Mouse (Mus musculus) ES-E14 (cell line): ENCODE data around the gene Abr.

ENCODE experiments used
- CHD2 ChIP-seq: IDR thresholded peaks from 2 replicates; pipeline ENCODE4 v1.6.1; 2014; ENCODE audit warnings: mild to moderate bottlenecking, low read depth, low read length, inconsistent platforms
- HCFC1 ChIP-seq: IDR thresholded peaks from 2 replicates; pipeline ENCODE4 v1.6.1; 2012; ENCODE audit warnings: low read length, inconsistent platforms, borderline replicate concordance; ENCODE audit not compliant: insufficient read depth
- MAFK ChIP-seq: IDR thresholded peaks from 2 replicates; pipeline ENCODE4 v1.6.1; 2014; ENCODE audit warnings: mild to moderate bottlenecking, low read depth, low read length, inconsistent platforms; ENCODE audit not compliant: insufficient read depth
- ZC3H11A ChIP-seq: IDR thresholded peaks from 2 replicates; pipeline ENCODE4 v1.6.1; 2012; ENCODE audit warnings: low read depth, mild to moderate bottlenecking, inconsistent platforms, low read length, borderline replicate concordance
- ZNF384 ChIP-seq: IDR thresholded peaks from 2 replicates; pipeline ENCODE4 v1.6.1; 2012; ENCODE audit warnings: low read depth, low read length, inconsistent platforms

DNA sequence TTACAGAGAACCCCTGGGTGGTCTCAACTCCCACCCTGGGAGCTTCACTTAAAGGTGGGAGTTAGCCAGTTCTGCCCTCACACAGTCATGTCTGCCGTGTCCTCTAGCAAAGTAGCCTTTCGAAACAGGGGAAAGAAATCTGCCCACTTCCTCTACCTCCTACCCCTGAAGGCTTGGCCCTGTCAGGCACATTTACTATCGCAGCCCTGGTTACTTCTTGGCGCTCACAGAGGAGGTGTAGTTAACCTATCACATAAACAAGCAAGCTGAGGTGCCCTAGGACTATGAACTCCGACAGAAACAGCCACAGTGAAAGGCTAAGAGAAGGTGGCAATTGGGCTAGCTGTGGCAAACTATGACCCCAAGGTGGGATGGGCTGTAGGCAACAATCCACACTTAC lies 139.4 kb downstream of the Abr start:
- TF ChIP-seq ZNF384 (no peak), ZC3H11A (no peak), MAFK (no peak), CHD2 (no peak), HCFC1 (no peak)
